In the genomic region with DNA sequence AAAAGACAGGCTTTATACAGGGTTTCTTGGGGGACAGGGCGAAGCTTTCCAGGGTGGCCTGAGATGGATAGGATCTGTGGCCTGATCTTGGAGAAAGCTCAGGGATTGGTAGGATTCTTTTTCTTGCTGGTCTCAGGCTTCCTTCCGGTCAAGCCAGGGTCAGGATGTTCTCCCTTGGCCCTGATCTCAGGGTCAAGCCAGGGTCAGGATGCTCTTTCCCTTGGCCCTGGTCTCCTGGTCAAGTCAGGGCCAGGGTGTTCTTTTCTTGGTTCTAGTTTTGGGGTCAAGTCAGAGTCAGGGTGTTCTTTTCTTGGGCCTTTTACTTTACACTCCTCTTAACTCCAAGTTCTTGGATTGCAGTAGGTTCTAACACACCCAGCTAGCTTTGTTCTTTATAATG, we compare ENCODE assay signal across 25 mouse cellular contexts. TPM values are rescaled to one million over a fixed set of nuclear protein-coding genes. Genes with fewer than 3 reads are reported as not detected.
DNase-seq lines count a peak whose midpoint lies in the region; ATAC-seq and TF ChIP-seq lines count a peak whose summit lies in the region.
"Had no signal": no experiment of that assay in that cellular context is flagged by ENCODE, and none has a peak within 500 bp of the region (broad histone marks: within the 10 kb centered on the region; RNA-seq: fewer than 3 reads in every experiment).

No protein-coding gene starts in this region.

- intact Hi-C loops in gastrocnemius, postnatal 36 days (cut with DNase I), result no loop called here
- intact Hi-C loops in left cerebral cortex, adult 2 months (cut with DNase I), result no loop called here

- WGBS in kidney, adult 2 months, result 66% methylated on average over 2 of the region's 2 CpGs
- whole genome bisulfite sequencing in kidney, embryonic 16.5 days, result 87% methylated on average over 2 of the region's 2 CpGs

- peaks cover 13% of the 10 kb centered on the region for H3K4me1 ChIP-seq in kidney, adult 2 months (ENCODE audit: control insufficient read depth, insufficient read depth, low read length)
- H3K4me1 ChIP-seq in kidney, embryonic 16.5 days (ENCODE audit: insufficient read depth, low read length), result no peaks in the 10 kb centered on the region; the same call in 1 of the 2 replicates
- H3K4me1 ChIP-seq: forebrain, embryonic 12.5 days; hindbrain, embryonic 10.5 days; limb, embryonic 13.5 days; stomach, embryonic 15.5 days had no signal

- H3K9ac ChIP-seq in kidney, embryonic 16.5 days (replicated peaks; ENCODE audit: low read length), result no peak overlapping the region
- H3K9ac ChIP-seq: forebrain, embryonic 12.5 days; limb, embryonic 13.5 days; stomach, embryonic 15.5 days had no signal

- DNase-seq in gastrocnemius, postnatal 25 days, result peak; percentile 20
- DNase-seq in gastrocnemius, postnatal 36 days, result no peak
- DNase-seq in kidney, adult 2 months, result peak; percentile 75
- DNase-seq in lung, postnatal 36 days, result peak; percentile 35
- DNase-seq in lung, postnatal 10 days, result no peak
- DNase-seq in skeletal muscle tissue, adult 2 months (ENCODE audit: low read depth, low spot score), result peak; percentile 75
- DNase-seq in left cerebral cortex, adult 2 months (ENCODE audit: extremely low spot score in 1 of 2, low spot score in 2 of 2), result no peak
- DNase-seq: cerebellum, adult 9-11 months; right cerebral cortex, postnatal 25 days; thymus, adult 2 months had no signal

- H3K4me2 ChIP-seq in kidney, embryonic 16.5 days (replicated peaks; ENCODE audit: low read depth, low read length), result no peak overlapping the region
- H3K4me2 ChIP-seq: forebrain, embryonic 12.5 days; limb, embryonic 13.5 days; midbrain, embryonic 11.5 days; stomach, embryonic 15.5 days had no signal

- H3K4me3 ChIP-seq in kidney, adult 2 months (ENCODE audit: insufficient read depth, low read depth, low read length), result no peak overlapping the region
- H3K4me3 ChIP-seq in kidney, embryonic 16.5 days (ENCODE audit: low read length), result no peak overlapping the region
- no peak overlapping the region for H3K4me3 ChIP-seq in left cerebral cortex, adult 2 months
- H3K4me3 ChIP-seq: forebrain, embryonic 12.5 days; hindbrain, embryonic 10.5 days; limb, embryonic 13.5 days; stomach, embryonic 15.5 days had no signal

- H3K36me3 ChIP-seq in kidney, adult 2 months (ENCODE audit: control insufficient read depth, insufficient read depth, low read length), result no peaks in the 10 kb centered on the region
- H3K36me3 ChIP-seq in kidney, embryonic 16.5 days (ENCODE audit: insufficient read depth, low read length), result no peaks in the 10 kb centered on the region
- H3K36me3 ChIP-seq: forebrain, embryonic 12.5 days; hindbrain, embryonic 10.5 days; limb, embryonic 13.5 days; stomach, embryonic 15.5 days had no signal

- H3K9me3 ChIP-seq in kidney, embryonic 16.5 days (ENCODE audit: low read length), result no peaks in the 10 kb centered on the region
- H3K9me3 ChIP-seq: forebrain, embryonic 12.5 days; hindbrain, embryonic 10.5 days; limb, embryonic 13.5 days; stomach, embryonic 15.5 days had no signal

- H3K27me3 ChIP-seq in kidney, adult 2 months (replicated peaks; ENCODE audit: control insufficient read depth, insufficient read depth, low read length), result no peaks in the 10 kb centered on the region
- H3K27me3 ChIP-seq in kidney, embryonic 16.5 days (ENCODE audit: insufficient read depth, low read length), result no peaks in the 10 kb centered on the region
- H3K27me3 ChIP-seq: forebrain, embryonic 12.5 days; limb, embryonic 13.5 days; stomach, embryonic 15.5 days had no signal

- ATAC-seq in kidney, embryonic 16.5 days (ENCODE audit: low FRiP score, low TSS enrichment), result no peak
- ATAC-seq: hindbrain, postnatal 0 days had no signal

- peak overlapping the region; percentile 77; the same call in 1 of the 2 replicates for H3K27ac ChIP-seq in kidney, adult 2 months (ENCODE audit: insufficient read depth, low read depth, low read length)
- H3K27ac ChIP-seq in kidney, embryonic 16.5 days (ENCODE audit: low read length), result no peak overlapping the region
- no peak overlapping the region for H3K27ac ChIP-seq in left cerebral cortex, adult 2 months
- H3K27ac ChIP-seq: forebrain, embryonic 12.5 days; hindbrain, embryonic 10.5 days; hindbrain, postnatal 0 days; limb, embryonic 13.5 days; stomach, embryonic 15.5 days had no signal

- TF ChIP-seq CTCF in kidney, adult 2 months (conservative IDR thresholded peaks at IDR 0.05; ENCODE audit: insufficient read depth, insufficient read length, low read depth, low read length), result no peak
- TF ChIP-seq CTCF in left cerebral cortex, adult 2 months (IDR thresholded peaks at IDR 0.05), result no peak

- no peak for TF ChIP-seq POLR2A in kidney, adult 2 months (IDR thresholded peaks at IDR 0.05; ENCODE audit: low read depth, low read length)

RNA-seq across cellular contexts. Expression of gene Rnase10, which starts 19.9 kb away (rescaled TPM):
- total RNA-seq in gastrocnemius, postnatal 25 days (2021), result not detected
- total RNA-seq in gastrocnemius, postnatal 36 days (2021), result not detected
- not detected in 2 replicates for polyA plus RNA-seq in kidney, adult 2 months (2012; rRNA removed)
- not detected in 2 replicates for polyA plus RNA-seq in kidney, embryonic 16.5 days (2015; fragmentation: Nextera tagmentation; extraction: Ambion mirVana)
- total RNA-seq in left cerebral cortex, adult 2 months (2021), result not detected
- polyA plus RNA-seq: forebrain, embryonic 12.5 days; hindbrain, embryonic 10.5 days; hindbrain, postnatal 0 days; limb, embryonic 13.5 days; midbrain, embryonic 11.5 days had no signal

RNA-seq across cellular contexts. Expression of gene Pnp2, which starts 31.9 kb away (rescaled TPM):
- total RNA-seq in gastrocnemius, postnatal 25 days (2021), result under 1 TPM; 0.46 to 0.49 TPM
- under 1 TPM in 1 of 2 experiments, not detected in 1; 0.41 TPM for total RNA-seq in gastrocnemius, postnatal 36 days (2021)
- 0.54 and 0.56 TPM in 2 replicates for polyA plus RNA-seq in kidney, adult 2 months (2012; rRNA removed)
- 0.66 TPM in 1 of 2 replicates, not detected in the other for polyA plus RNA-seq in kidney, embryonic 16.5 days (2015; fragmentation: Nextera tagmentation; extraction: Ambion mirVana)
- total RNA-seq in left cerebral cortex, adult 2 months (2021), result under 1 TPM; 0.81 to 0.84 TPM
- total RNA-seq: hindbrain, postnatal 0 days had no signal

RNA-seq across cellular contexts. Expression of gene Gm49342, which starts 43.4 kb away (rescaled TPM):
- 1 to 10 TPM; 1.6 to 1.9 TPM for total RNA-seq in gastrocnemius, postnatal 25 days (2021)
- total RNA-seq in gastrocnemius, postnatal 36 days (2021), result 1 to 10 TPM; 2.4 to 5.2 TPM
- polyA plus RNA-seq in kidney, adult 2 months (2012; rRNA removed), result 42.3 and 52.8 TPM in 2 replicates
- not detected in 2 replicates for polyA plus RNA-seq in kidney, embryonic 16.5 days (2015; fragmentation: Nextera tagmentation; extraction: Ambion mirVana)
- 1 to 10 TPM; 8.4 to 9.2 TPM for total RNA-seq in left cerebral cortex, adult 2 months (2021)
- total RNA-seq: granulocyte monocyte progenitor cell, adult 5-6 weeks had no signal
- polyA plus RNA-seq: embryonic facial prominence, embryonic 11.5 days; forebrain, embryonic 12.5 days; heart, embryonic 16.5 days; hindbrain, embryonic 10.5 days; hindbrain, postnatal 0 days; limb, embryonic 13.5 days; liver, embryonic 16.5 days; midbrain, embryonic 11.5 days; stomach, embryonic 15.5 days had no signal

RNA-seq across cellular contexts. Expression of gene Rnase9, which starts 54.0 kb away (rescaled TPM):
- total RNA-seq in gastrocnemius, postnatal 25 days (2021), result not detected
- not detected for total RNA-seq in gastrocnemius, postnatal 36 days (2021)
- not detected in 2 replicates for polyA plus RNA-seq in kidney, adult 2 months (2012; rRNA removed)
- polyA plus RNA-seq in kidney, embryonic 16.5 days (2015; fragmentation: Nextera tagmentation; extraction: Ambion mirVana), result 0.14 and 0.30 TPM in 2 replicates
- not detected for total RNA-seq in left cerebral cortex, adult 2 months (2021)
- total RNA-seq: granulocyte monocyte progenitor cell, adult 5-6 weeks; hindbrain, postnatal 0 days; layer of hippocampus, postnatal 14 days; left cerebral cortex, postnatal 10 days had no signal
- polyA plus RNA-seq: C2C12; embryonic facial prominence, embryonic 11.5 days; forebrain, embryonic 12.5 days; heart, embryonic 16.5 days; hindbrain, embryonic 10.5 days; hindbrain, postnatal 0 days; large intestine, adult 2 months; limb, embryonic 13.5 days; liver, embryonic 16.5 days; midbrain, embryonic 11.5 days; stomach, embryonic 15.5 days; thymus, adult 2 months had no signal

RNA-seq across cellular contexts. Expression of gene Pnp, which starts 56.8 kb away (rescaled TPM):
- total RNA-seq in gastrocnemius, postnatal 25 days (2021), result 1 to 10 TPM; 4.4 to 8.7 TPM
- total RNA-seq in gastrocnemius, postnatal 36 days (2021), result 1 to 10 TPM; 3.9 to 4.3 TPM
- 79.2 and 91.3 TPM in 2 replicates for polyA plus RNA-seq in kidney, adult 2 months (2012; rRNA removed)
- 78.2 and 79.3 TPM in 2 replicates for polyA plus RNA-seq in kidney, embryonic 16.5 days (2015; fragmentation: Nextera tagmentation; extraction: Ambion mirVana)
- total RNA-seq in left cerebral cortex, adult 2 months (2021), result 10 to 100 TPM; 11.7 to 13.3 TPM

Comparison
In these comparisons a context has a peak if more than half of its experiments do, and no peak if none do; other contexts are left out.
1. DNase-seq: peak in gastrocnemius, postnatal 25 days (single experiment), kidney, adult 2 months (single experiment), lung, postnatal 36 days (single experiment) and skeletal muscle tissue, adult 2 months (single experiment); none in gastrocnemius, postnatal 36 days (0 of 2), lung, postnatal 10 days (single experiment) and left cerebral cortex, adult 2 months (0 of 2).